Mouse (Mus musculus) frontal cortex, postnatal 14 days (tissue): ENCODE measurements around the gene Rundc3a.
"Not testable (repeated sequence)": the region's sequence is repeated elsewhere in the genome, so short reads cannot be mapped to it uniquely, and the experiment has no call there.

Experiments
- DNase-seq, 2 experiments: peaks; one replicate each; pipeline ENCODE4 v3.0.0; 2022; ENCODE audit warnings: low spot score in 2 of 2

The Rundc3a gene

DNA sequence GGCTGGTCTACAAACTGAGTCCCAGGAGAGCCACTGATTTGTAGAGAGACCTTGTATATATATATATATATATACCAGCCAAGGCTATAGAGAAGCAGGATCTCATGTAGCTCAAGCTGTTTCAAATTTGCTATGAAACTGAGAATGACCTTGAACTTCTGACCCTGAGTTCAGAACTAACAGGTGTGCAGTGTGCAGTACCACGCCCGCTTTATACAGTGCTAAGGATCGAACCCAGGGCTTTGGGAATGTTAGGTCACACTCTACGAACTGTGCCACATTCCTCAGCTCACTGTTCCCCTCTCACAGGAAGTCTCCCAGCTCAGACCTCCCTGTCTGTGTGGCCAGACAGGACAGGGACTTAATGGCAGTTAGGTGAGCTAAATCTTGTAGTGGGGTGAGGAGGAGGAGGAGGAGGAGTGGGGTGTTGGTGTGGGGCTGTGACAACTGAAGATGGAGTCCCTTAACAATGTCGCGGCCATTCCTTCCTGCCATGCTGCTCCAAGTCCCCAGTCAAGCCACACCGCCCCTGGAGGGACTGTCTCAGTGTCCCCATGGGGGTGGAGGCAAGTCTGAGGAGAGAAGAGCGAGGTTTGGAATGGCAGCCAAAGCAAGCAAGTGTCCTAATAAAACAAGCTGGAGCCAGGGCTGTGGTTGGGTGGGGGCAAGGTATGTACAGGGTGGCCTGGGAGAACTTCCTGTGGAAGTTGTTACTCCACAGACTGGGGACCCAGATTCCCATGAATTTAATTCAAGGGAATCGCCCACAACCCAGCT, 25.5 kb upstream of the Rundc3a start:
- DNase-seq, result no peak

DNA sequence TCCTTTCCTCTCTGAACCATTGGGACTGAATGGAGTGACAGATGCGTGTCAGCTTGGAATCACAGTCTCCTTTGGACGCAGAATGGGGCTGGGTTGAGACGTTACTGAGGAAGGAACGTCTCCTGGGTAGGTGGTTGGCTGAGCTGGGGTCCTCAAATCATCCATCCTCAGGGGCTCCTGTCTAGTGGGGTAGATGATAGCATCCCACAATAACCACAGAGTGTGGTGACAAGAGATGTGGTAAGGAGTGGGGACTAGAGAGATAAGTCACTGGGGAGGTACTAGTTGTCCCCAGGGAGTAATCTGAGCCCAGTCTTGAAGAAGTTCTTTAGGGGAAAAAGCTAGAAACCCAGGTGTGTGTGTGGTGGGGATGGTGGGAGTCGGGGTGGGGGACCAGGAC, 24.9 kb upstream of the Rundc3a start:
- DNase-seq, result no peak

DNA sequence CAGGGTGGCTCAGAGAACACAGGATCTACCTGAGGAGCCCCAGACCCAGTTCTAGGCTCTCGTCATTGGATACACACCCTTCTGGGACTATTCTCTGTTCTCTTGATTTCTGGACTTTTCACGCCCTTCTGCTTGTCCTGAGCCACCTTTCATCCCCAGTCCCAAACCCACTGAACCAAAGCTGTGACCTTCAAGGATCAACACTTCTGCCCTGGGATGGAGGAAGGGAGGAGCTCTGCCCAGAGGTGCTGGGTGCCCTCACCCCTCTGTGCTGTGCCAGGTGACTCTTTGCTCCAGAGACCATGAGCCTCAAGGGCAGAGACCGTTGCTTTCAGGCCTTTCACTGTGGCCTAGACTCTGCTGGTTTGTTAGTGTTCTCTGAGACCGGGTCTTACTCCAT, 23.9 kb upstream of the Rundc3a start:
- no peak for DNase-seq

DNA sequence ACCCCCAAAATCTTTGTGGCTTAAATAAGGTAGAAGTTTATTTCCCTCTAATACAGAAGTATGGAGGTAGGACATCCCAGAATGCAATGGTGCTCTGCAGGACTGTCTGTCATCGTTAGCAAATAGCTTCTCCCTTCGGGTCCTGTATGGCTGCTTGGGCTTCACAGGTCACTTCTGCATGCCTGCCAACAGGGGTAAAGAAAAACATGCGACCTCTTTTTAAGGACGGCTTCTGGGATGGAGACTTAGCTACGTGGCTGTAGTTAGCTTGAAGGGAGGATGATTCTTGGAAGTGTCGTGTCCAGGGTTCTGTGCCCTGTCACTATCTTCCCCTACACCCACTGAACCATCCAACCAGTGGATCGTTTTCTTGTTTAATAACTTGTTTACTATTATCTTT, 22.9 kb upstream of the Rundc3a start:
- no peak for DNase-seq

DNA sequence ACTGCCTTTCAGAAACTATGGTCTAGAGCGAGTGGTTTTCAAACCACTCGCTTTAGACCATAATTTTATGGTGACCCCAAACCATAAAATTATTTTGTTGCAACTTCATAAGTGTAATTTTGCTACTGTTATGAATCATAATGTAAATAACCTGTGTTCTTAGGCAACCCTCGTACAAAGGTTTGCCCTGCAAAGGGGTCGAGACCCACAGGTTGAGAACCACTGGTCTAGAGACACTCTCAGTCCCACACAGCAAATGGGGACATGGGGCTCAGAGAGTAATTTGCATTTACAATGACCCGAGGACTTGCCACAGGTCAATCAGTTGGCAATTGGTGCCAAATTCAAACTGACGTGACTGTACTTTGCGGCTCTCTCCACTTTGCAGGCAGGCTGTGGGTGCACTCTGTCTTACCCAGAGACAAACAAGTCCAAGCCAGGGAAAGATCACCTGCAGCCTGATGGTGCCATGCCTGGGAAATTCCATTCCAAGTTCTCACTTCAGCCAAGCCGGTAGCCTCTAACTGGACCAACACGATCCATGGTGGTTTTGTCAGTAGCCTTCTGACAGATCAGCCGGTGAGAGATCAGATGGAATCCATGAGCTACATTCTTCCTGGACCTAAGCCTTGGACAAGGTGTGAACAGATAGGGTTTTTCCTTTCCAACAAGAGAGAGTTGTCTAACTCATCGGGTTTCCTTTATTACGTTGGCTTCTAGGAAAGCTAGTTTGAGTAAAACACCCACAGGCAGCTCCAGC, 21.1 kb upstream of the Rundc3a start:
- DNase-seq, result no peak

DNA sequence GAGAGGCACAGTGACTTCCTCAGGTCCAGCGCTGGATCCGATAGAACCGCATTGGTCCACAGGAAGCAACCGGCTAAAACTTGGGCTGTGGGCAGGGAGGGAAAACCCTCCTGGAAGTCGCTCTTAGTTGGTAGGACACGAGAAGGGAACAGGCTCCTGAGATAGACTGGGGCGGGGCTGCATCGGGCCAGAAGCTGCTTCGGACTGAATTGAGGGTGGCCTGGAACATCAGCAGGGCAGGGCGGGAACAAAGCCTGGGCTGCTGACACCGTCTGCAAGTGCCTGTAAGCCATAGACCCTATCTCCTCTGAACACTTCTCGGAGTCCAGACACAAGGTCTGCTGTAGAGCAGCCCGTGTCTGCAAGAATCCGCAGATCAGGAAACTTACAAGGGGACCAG, 20.3 kb upstream of the Rundc3a start:
- DNase-seq, result no peak

DNA sequence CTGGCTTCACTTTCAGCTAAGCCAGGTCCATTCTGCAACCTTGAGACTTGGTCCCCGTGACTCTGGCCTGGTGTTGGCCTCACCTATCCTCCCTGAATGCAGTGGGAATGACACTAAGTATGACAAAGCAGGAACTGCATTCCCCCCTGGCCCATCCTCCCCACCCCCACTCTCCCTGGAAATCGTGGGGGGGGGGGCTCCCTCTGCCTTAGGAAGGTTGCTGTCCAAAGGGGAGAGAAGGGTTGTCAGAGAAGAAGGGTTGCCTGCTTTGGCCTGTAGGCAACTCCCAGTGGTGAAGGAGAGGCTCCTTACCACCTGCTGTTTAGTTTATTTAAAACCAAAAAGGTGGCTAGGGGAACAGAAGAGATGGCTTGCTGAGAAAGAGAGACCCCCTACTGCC, 19.6 kb upstream of the Rundc3a start:
- no peak for DNase-seq

DNA sequence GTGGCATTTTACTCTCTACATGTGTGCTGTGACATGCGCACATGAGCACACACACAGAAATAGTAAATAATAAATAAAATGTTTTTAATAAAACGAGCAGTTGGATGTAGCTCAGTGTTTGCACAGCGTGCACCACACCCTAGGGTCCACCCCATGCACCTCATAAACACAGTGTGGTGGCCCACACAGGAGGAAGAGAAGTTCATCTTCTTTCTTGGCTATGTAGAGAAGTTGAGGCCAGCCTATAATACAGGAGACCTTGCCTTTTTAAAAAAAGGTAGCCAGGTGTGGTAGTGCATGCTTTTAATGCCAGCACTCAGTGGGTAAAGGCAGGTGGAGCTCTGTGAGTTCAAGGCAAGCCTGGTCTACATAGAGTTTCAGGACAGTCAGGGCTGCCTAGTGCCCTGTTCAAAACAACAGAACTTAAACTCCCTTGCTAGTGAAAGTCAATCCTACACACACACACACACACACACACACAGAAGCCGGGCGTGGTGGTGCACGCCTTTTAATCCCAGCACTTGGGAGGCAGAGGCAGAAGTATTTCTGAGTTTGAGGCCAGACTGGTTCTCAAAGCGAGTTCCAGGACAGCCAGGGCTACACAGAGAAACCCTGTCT, 19.0 kb upstream of the Rundc3a start:
- no peak for DNase-seq

DNA sequence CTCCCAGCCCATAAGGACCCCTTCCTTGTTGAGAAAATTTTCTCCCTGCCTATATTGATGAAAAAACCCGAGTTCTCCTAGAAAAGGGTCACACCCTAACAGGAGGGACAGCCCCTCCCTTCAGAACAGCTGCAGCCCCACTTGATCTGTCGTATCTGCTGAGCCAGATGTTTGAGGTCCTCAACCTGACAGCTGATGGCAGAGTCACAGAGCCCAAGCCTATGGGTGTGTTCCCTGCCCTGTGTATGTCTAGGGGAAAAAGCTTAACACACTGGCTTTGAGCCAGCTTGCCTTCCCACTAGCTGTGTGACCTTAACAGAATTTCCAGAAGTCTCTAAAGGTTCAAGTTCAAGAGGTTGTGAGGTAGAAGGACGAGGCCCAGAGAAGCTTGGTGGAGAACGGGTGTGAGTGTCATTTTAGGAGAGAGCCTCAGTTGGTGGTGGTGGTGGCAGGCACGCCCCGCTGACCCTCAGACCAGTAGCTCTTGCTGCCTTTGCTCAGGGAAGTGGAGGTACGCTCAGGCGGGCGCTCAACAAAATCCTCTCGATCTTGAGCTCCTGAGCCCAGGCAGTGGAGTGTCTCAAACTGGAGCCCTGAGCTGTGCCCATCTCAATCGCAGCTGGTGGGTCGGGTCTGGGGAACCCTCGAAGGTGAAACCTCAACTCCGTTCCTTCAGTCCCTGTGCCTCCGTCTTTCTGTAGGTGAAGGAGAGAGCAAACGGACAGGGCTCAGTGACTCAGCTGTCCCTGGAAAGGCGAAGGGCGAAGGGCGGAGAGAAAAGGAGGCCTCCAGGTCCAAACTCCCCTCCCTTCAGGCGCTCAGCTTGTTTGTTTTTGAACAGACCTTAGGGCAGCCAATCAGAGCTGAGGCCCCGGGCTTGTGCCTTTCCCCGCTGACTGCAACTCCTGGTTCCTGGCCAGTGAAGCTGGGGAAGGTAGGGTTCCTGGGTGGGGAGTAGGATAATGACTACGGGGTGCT, 17.7 kb upstream of the Rundc3a start:
- DNase-seq, result no peak

DNA sequence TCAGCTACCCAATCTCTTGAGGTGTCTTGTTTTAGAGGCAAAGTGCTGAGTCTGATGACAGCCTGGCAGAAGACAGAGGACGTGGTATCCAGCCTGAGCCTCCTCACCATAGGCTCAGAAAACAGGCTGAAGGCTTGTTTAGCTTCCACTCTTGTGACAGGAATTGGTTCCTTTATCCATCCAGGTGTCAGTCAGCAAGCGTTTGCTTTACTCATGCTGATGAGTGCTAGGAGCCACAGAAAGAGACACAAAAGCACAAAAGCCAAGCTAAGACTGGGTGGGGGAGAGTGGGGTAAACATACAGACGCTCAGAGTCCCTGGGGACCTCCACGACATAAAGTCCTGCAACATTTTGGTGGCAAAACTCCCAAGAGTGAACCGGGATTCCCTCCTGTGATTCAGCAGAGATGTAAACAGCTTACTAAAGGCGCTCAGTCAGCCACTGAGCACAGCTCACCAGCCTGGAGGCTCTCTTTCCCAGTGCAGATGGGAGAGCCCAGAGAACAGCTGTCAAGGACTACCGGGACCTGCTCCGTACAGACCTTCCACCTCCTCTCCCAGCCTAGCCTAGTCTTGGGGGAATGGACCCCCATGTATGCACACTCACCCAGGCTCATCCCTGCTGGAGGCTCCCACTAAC, 16.9 kb upstream of the Rundc3a start:
- no peak for DNase-seq

DNA sequence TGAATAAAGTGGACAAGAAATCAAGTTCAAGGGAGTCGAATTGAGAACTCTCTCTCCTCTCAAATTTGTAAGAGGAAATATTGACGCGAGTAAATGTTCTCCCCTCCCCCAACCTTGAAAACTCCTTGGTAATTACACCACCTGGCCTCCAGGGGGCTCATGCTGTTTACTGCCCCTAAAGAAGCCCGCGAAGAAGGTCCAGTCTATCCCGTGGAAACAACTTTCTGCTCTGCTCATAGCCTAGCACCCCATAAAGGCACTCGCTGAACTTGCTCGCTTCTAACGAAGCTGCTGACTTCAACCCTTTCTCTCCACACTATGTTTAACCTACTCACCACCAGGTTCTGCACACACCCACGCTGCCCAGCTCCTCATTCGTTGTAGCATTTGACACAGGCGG, 16.0 kb upstream of the Rundc3a start:
- DNase-seq, result no peak

DNA sequence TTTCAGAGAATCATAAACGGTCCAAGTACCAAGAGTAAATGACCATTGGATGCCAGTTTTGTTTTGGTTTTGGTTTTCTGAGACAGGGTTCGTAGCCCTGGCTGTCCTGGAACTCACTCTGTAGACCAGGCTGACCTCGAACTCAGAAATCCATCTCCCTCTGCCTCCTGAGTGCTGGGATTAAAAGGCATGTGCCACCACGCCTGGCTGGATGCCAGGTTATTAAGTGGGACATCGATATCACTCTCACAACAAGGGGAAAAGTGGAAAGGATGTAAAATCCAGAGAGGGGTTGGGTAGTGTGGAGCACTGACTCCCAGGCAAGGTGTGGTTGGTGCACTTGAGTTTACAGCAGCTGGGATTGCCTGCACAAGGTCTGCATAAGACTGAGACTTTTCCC, 13.1 kb upstream of the Rundc3a start:
- no peak for DNase-seq

DNA sequence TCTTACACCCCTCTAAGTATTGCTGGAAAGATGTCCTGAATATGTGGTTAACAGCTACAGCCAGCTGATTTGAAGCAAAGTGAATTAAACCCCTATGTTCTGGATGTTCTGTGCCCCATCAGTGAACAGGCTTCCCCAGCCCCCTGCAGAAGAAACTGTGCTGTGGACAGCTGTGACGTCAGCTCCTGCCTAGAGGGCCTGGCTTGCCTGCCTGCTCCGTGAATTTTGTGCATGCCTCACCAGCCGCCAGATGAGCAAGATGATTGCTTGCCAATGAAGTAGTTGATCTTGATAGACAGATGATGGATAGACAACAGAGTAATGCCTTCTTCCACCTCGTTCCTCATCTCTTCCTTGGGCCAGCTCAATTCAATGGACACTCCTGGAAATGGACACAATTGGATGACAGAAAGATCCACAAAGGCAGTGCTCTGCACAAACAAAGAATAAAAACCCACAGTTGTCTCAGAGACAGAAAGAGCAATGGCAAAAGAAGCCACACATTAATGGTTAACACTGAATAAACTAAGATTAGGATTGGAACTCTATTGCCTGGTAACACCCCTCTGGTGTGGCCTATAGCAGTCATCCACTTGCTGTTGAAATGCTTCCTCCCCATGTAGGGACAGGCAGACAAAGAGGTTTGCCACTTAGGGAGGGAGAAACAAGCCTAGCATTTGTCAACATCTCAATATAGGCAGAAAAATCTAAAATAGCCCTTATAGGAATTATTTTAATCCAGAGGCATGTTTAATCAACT, 11.7 kb upstream of the Rundc3a start:
- DNase-seq, result no peak

DNA sequence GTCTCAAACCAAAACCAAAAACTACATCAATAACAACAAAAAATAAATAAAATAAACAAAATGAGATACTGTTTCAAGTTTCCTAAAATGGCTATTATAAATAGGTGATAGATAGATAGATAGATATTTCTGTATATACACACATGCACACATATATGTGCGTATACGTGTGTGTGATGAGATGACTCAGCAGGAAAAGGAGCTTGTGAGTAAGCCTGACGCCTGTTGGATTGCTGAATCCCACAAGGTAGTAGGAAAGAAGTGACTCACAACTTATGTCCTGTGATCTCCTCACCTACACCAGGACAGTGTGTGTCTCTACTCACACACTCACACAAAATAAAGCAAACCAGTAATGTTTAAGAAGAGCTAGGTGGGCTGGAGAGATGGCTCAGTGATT, 10.4 kb upstream of the Rundc3a start:
- DNase-seq, result no peak

DNA sequence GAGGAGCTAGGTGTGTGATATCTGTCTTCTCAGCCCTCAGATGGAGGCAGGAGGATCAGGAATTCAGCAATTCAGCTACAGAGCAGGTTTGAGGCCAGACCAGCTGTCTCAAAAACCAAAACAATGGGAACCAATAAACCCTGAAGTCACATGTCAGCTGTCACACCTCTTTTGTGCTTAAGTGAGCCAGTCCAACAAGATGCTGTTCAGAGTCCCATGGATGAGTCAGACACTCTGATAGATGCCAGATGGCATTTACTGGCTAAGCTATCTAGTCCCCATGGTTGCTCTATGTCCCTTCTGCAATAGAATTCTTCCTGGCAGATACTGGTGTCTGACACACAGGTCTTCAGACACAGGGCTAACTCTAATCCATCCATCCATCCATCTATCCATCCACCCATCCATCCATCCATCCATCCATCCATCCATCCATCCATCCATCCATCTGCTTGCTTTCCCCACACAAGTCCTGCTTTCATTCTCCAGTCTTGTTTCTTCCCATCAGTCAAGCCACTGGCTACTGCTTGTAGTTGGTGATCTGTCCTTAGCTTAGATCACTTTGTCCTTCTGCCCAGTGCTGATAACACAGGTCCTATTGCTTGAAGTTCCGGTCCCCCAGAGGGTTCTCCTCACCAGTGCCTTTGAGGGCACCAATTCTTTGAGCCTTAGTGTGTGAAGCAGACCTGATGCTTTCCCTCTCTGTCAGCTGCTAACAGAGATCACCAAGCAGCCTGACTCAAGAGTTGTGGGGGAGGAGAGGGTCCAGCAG, 9.7 kb upstream of the Rundc3a start:
- no peak for DNase-seq

DNA sequence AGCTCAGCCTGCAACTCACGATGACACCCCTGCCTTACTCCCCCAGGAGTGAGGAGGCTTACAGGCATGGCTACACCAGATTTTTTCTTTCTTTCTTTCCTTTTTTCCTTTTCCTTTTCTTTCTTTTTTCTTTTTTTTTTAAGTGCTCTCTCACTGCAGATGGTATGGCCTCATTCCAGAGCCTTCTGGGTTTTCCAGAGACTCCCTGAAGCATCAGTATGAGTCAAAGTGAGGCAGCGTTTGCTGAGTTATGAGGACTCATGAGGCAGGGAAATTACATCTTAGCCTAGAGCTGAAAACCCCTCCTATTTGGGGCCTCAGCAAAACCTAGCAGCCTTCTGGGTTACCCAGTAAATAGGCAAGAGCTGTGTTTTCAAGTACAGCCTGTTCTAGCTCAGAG, 8.8 kb upstream of the Rundc3a start:
- DNase-seq, result no peak

DNA sequence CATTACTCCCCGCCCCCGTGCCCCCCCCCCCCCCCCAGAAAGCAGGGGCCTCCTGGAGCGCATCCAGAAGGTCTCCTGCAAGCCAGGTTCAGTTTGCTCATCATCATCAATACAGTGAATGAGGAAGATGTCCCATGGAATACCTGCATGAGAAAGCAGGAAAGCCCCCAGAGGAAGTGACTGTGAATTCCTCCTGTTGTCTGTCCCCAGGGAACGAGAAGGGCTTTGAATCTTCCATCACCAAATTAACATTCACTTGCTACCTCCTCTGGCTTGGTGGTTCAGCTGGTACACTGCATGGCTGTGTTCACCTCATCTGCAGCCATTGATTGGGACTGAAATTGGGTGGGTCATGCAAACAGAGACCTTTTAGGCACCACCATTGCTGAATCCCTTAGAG, 8.1 kb upstream of the Rundc3a start:
- DNase-seq, result no peak

DNA sequence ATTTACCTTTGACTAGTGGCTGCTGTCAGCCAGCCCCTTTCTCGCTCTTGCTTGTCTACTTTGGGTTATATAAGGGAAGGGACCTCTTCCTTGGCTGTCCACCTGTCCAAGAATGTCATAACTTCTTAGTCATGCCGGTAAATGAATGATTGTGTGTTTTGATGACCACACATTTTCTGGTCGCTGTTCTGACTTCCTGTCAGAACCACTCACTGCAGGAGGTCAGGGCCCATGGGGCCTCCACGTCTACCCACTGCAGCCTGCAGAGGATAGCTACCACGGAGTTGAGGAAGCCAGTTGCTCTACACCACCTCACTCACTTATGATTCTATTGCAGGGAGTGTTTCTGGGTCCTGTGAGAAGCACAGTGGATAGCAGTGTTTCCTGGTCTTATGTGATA, 7.1 kb upstream of the Rundc3a start:
- no peak for DNase-seq

DNA sequence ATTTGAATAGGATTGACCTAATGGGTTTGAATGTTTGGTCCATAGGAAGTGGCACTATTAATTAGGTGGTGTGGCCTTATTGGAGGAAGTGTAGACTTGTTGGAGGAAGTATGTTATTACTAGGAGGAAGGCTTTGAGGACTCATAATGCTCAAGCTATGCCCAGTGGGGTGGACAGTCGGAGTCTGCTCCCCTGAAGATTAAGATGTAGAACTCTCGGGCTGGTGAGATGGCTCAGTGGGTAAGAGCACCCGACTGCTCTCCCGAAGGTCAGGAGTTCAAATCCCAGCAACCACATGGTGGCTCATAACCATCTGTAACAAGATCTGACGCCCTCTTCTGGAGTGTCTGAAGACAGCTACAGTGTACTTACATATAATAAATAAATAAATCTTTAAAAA, 3.8 kb upstream of the Rundc3a start:
- DNase-seq, result not testable (repeated sequence)
